Mouse (Mus musculus) lung, postnatal 0 days (tissue): ENCODE results near the gene Mthfs.

ENCODE experiments used
- CTCF ChIP-seq: IDR thresholded peaks from 2 replicates; pipeline ENCODE4 v1.5.1; 2016; ENCODE audit warnings: antibody characterized with exemption, mild to moderate bottlenecking
- EP300 ChIP-seq: IDR thresholded peaks from 2 replicates; pipeline ENCODE4 v1.6.1; 2016; ENCODE audit warnings: antibody characterized with exemption, mild to moderate bottlenecking, control low read depth

GRCm38 (mm10) chr9:89256556-89257335 is 46.3 kb downstream of the Mthfs start:
- TF ChIP-seq EP300 (no peak), CTCF (no peak)
